Mouse (Mus musculus) hindbrain, embryonic 12.5 days (tissue): Measurements from ENCODE around the gene Hes5. TPM values are rescaled to one million over a fixed set of nuclear protein-coding genes. Genes with fewer than 3 reads are reported as not detected.

ENCODE experiments used
- ATAC-seq: fragments of 200-750 bp; cut with Nextera tagmentation; 2 replicates; pipeline ENCODE4 v1.8.0; 2017; ENCODE audit warnings: moderate TSS enrichment; ENCODE audit not compliant: low FRiP score
- H3K27ac ChIP-seq: fragments of 300-500 bp; sonication (generic); 2 replicates; pipeline ENCODE4 v1.5.1; 2016; ENCODE audit warnings: mild to moderate bottlenecking
- H3K27me3 ChIP-seq: fragments of 300-500 bp; sonication (generic); 2 replicates; pipeline ENCODE4 v1.6.1; 2016; ENCODE audit warnings: mild to moderate bottlenecking
- H3K36me3 ChIP-seq: fragments of 300-500 bp; sonication (generic); 2 replicates; pipeline ENCODE4 v1.6.1; 2016; ENCODE audit warnings: mild to moderate bottlenecking
- H3K4me1 ChIP-seq: fragments of 300-500 bp; sonication (generic); 2 replicates; pipeline ENCODE4 v1.6.1; 2016
- H3K4me2 ChIP-seq: fragments of 300-500 bp; sonication (generic); replicated peaks from 2 replicates; pipeline ENCODE4 v1.6.1; 2016; ENCODE audit warnings: mild to moderate bottlenecking
- H3K4me3 ChIP-seq: fragments of 300-500 bp; sonication (generic); 2 replicates; pipeline ENCODE4 v1.5.1; 2016; ENCODE audit warnings: mild to moderate bottlenecking
- H3K9ac ChIP-seq: fragments of 300-500 bp; sonication (generic); 2 replicates; pipeline ENCODE4 v1.6.1; 2016; ENCODE audit warnings: mild to moderate bottlenecking, moderate library complexity
- H3K9me3 ChIP-seq: fragments of 300-500 bp; sonication (generic); replicated peaks from 2 replicates; pipeline ENCODE4 v1.6.1; 2016; ENCODE audit warnings: mild to moderate bottlenecking
- WGBS: fragments of 180-500 bp; shearing (Covaris S2); methylation state at CpG from one replicate; pipeline ENCODE4 v1.1.7; 2016; 5-methylcytosine and 5-hydroxymethylcytosine counted together
- polyA plus RNA-seq: library from polyadenylated mRNA; unstranded; fragments of >200 nt; fragmentation: Nextera tagmentation; extraction: Ambion mirVana; gene quantifications from 2 replicates; pipeline ENCODE4 v1.2.1, GENCODE M21; 2016

The Hes5 gene
- polyA plus RNA-seq, 1 experiment from 2014 or later, result 329 TPM

DNA sequence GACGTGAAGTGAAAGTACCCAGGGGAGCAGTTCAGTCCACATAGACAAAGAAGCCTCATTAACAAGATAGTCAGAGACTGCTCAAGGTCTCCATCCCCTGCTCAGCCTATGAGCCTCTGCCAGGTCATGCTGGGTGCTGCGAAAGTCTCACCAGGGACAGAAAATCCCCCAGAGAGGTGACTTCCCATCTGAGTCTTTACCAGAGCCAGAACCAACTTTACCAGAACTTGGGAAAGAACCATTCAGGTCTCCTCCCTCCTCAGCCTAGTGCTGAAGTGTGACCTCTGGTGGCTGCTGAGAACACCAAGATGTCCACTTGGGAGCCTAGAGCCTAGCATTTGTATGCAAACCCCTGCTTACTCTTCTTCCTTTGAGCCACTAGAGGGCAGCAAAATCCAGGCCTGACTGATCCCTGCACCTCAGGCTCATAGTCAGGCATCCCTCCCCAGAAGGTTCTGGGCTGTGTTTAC is 16.6 kb upstream of the Hes5 start:
- Histone ChIP-seq H3K4me2 (no peak overlapping the region), H3K27me3 (peaks cover 12% of the 10 kb centered on the region), H3K36me3 (no peaks in the 10 kb centered on the region), H3K27ac (no peak overlapping the region), H3K9me3 (no peaks in the 10 kb centered on the region), H3K9ac (no peak overlapping the region), H3K4me3 (no peak overlapping the region), H3K4me1 (peaks cover 37% of the 10 kb centered on the region)
- ATAC-seq, result peak; percentile 57
- WGBS, result 19% methylated on average over 2 of the region's 2 CpGs

DNA sequence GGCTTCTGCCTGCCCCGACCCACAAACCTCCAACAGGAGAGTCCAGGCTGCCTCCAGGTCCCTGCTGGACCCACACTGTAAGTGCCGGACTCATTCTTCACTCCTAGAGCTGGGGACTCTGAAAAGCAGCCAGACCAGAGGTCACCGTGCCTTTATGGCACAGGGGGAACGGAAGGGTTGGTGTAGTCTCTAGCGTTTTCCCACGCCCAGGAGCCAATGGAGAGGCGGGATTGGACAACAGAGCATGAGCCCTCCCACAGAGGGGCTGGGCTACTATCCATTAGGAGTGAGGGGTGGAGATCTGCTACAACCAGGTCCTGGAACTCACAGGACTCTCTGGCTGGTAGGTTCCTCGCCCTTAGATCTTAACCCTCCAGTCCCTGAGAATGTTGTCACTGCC is 14.4 kb upstream of the Hes5 start:
- ATAC-seq, result peak; percentile 69
- peaks cover 48% of the 10 kb centered on the region for H3K4me1 ChIP-seq
- H3K9me3 ChIP-seq, result no peaks in the 10 kb centered on the region
- peaks cover 27% of the 10 kb centered on the region for H3K27me3 ChIP-seq
- H3K9ac ChIP-seq, result peak overlapping the region; percentile 49; the same call in 1 of the 2 replicates
- peak overlapping the region; percentile 69 for H3K27ac ChIP-seq
- H3K4me2 ChIP-seq, result peak overlapping the region; percentile 57
- 1% methylated on average over 8 of the region's 8 CpGs for WGBS
- no peaks in the 10 kb centered on the region for H3K36me3 ChIP-seq
- peak overlapping the region; percentile 27 for H3K4me3 ChIP-seq

DNA sequence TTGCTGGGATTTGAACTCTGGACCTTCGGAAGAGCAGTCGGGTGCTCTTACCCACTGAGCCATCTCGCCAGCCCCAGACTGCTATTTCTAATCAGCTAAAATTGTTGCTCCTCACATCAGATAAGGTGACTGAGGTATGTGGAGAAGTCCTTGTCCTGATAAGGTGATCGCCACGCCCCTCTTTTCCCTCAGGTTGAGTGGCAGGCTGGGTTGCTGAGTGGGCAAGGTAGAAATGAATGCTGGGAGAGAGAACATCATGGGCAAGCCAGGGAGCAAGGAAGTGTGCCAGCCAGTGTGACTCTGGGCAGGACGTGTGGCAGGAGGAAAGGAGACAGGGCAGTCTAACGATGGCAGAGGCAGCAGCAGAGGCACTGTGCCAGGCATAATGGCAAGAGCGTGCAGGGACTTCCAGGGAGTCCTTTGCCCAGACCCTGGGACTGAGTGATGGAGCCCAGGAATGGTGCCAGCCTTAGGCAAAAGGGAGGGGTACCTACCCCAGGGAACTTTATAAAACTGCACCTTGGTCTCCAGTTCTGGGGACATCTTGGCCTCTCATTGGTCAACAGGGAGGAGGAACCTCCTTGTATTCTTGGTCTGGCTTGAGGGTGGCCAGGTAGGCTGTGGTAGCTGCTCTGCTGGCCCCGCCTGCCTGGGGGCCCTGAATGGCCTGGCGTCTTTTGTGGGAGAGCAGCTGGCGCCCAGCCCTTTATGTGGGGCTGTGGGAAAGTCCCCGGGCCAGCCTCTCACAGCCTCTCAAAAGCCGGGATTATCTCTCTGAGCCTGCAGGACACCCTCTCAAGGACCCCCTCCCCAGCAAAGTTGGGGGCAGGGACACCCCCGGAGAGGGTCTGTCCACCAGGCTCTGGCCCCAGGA is 12.4 kb upstream of the Hes5 start:
- Histone ChIP-seq H3K27me3 (peaks cover 44% of the 10 kb centered on the region), H3K9me3 (no peaks in the 10 kb centered on the region), H3K4me1 (peaks cover 60% of the 10 kb centered on the region), H3K4me2 (peak overlapping the region; percentile 26; the same call in 1 of the 2 replicates), H3K36me3 (no peaks in the 10 kb centered on the region), H3K27ac (peak overlapping the region; percentile 82), H3K9ac (no peak overlapping the region), H3K4me3 (no peak overlapping the region)
- 41% methylated on average over 14 of the region's 14 CpGs for WGBS
- peak; percentile 63 for ATAC-seq

DNA sequence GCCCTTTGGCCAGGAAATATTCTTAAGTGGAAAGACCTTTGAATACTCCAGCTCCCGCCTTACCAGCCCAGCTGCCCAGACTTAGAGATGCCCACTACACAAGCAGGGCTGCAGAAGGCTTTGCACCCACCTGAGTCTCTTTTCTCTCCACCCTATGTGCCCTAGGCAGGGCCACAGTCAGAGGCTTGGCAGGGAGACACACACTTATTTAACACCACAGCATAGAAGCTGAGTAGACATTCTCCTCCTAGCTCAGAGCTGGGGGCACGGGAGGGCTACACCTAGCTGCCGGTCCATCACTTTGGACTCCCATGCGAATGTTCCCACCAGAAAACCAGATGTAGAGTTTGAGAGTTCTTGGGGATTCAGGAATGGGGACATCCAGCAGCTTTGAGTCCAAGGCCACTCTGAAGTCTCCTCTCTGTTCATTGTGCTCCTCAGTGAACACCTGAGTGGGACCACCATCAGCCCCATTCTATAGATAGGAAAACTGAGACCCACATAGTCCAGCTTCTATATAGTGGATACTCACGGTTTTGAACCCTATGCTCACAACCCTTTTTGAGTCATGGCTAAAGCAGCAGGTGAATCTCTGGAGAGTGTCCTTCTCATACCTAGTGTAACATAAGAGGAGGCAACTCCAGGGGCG is 11.7 kb upstream of the Hes5 start:
- ATAC-seq, result no peak
- Histone ChIP-seq H3K27me3 (peaks cover 45% of the 10 kb centered on the region), H3K9ac (no peak overlapping the region), H3K9me3 (no peaks in the 10 kb centered on the region), H3K36me3 (no peaks in the 10 kb centered on the region), H3K4me2 (peak overlapping the region; percentile 26), H3K4me3 (no peak overlapping the region), H3K4me1 (peaks cover 61% of the 10 kb centered on the region), H3K27ac (peak overlapping the region; percentile 82)
- WGBS, result 45% methylated on average over 6 of the region's 6 CpGs

DNA sequence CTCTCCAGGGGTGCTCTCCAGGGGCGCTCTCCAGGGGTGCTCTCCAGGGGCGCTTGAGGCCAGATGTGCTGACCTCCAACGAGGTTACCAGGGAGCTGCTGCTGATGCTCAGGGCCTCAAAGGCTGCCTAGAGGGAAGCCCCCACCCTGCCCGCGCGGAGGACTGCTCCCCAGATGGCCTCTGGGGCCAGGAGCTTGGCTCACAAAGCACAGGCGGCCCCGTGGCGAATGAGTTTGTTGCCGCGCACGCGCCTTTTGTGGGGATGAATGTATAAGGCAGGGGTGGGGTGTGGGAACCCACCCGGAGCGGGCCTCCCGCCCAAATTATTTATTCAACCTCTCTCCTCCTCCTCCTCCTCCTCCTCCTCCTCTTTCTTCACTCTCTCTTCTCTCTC is 11.1 kb upstream of the Hes5 start:
- 7% methylated on average over 15 of the region's 16 CpGs for WGBS
- Histone ChIP-seq H3K4me1 (peaks cover 61% of the 10 kb centered on the region), H3K9me3 (no peaks in the 10 kb centered on the region), H3K4me2 (peak overlapping the region; percentile 17), H3K9ac (no peak overlapping the region), H3K27me3 (peaks cover 50% of the 10 kb centered on the region), H3K27ac (peak overlapping the region; percentile 82), H3K36me3 (no peaks in the 10 kb centered on the region), H3K4me3 (no peak overlapping the region; the same call in 1 of the 2 replicates)
- ATAC-seq, result peak; percentile 5

DNA sequence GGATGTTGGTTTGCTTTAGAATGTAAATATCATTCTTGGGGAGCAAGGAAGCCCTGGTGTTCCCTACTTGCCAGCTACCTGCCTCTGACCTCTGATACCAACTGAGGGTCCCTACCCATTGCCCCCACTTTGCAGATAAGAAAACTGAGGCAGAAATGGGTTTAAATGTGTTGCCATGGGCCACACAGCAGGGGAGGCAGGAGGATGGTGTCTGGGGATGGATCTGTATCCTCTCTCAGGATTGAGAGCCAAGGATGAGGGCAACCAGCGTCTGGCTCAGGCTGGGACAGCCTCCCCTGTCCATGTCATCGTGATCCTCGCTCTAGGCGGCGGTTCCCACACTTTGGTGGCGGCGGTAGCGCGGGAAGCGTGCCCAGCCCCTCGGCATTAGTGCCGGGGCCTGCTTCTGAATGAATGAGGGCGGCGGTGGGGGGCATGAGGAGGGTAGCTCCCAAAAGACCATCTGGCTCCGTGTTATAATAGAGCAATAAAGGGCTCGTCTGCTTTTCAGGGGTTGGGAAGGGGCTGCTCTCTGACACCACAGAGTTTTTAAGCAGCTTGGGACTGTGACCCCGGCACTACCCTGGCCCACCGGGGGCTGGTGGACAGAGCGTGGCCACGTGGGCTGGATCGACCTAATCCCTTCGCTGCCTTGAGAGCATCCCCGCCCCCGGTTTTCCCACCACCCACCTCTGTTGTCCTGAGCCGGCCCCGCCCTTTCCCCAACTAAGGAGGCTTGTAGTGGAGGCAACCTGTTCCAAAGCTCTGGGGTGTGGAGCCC is 8.1 kb upstream of the Hes5 start:
- H3K27ac ChIP-seq, result peak overlapping the region; percentile 57; the same call in 1 of the 2 replicates
- peaks cover 72% of the 10 kb centered on the region for H3K27me3 ChIP-seq
- no peaks in the 10 kb centered on the region for H3K9me3 ChIP-seq
- no peak overlapping the region for H3K9ac ChIP-seq
- peaks cover 53% of the 10 kb centered on the region for H3K4me1 ChIP-seq
- H3K4me2 ChIP-seq, result peak overlapping the region; percentile 26
- WGBS, result 2% methylated on average over 26 of the region's 26 CpGs
- peak; percentile 73 for ATAC-seq
- no peaks in the 10 kb centered on the region for H3K36me3 ChIP-seq
- H3K4me3 ChIP-seq, result no peak overlapping the region

DNA sequence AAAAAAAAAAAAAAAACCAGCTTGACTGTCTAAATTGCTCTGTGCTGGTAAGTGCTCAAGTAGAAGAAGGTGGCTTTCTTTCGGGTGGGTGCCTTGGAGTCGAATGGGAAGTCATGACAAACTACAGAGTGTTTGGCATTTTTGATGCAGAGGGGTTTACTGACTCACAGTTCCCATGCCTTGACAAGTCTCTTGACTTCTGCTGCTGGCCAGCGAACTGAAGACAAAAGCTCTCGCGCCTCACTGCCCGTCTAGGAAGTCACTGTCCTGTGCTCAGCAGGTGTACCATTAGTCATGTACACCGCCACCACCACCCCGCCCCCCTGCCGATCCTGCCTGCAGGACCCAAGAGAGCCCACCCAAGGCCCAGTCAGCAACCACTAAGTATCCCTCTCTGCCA is 4.1 kb upstream of the Hes5 start:
- 16% methylated on average over 9 of the region's 9 CpGs for WGBS
- no peak for ATAC-seq

DNA sequence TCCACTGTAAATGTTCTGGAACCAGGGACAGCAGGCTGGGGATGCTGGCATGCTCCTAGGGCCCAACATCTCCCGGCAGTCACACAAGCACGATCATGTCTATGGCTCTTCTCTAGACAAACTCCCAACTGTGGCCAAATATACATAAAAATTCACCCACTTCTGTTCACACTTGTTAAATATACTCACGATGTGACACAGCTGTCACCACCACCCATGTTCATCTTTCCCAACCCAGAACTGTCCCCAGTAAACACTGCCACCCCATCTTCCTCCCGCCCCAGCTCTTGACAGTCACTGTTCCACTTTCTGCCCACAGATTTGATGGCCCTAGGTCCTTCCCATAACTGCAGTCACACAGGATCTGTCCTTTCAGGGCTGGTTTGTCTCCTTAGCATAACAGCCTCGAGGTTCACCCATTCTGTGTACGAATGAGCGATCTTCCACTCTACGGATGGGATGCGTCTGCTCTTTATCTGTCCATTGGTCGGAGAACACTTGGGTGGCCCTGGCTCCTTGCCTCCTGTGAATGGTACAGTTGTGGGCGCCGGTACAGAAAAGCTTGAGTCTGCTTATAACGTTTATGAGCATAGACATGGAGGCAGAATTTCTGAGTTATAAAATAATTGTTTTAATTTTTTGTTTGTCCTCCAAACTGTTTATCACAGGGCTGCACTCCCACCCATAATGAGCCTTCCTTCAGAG is 3.3 kb upstream of the Hes5 start:
- no peaks in the 10 kb centered on the region for H3K36me3 ChIP-seq
- no peak overlapping the region for H3K4me3 ChIP-seq
- peak overlapping the region; percentile 72; the same call in 1 of the 2 replicates for H3K27ac ChIP-seq
- WGBS, result 35% methylated on average over 13 of the region's 13 CpGs
- H3K9ac ChIP-seq, result no peak overlapping the region
- peaks cover 74% of the 10 kb centered on the region for H3K27me3 ChIP-seq
- no peak for ATAC-seq
- no peaks in the 10 kb centered on the region for H3K9me3 ChIP-seq
- peaks cover 76% of the 10 kb centered on the region for H3K4me1 ChIP-seq
- H3K4me2 ChIP-seq, result peak overlapping the region; percentile 47

More for the DNA sequence above, 4.1 kb upstream of the Hes5 start:
- H3K9me3 ChIP-seq, result no peaks in the 10 kb centered on the region
- H3K4me2 ChIP-seq, result no peak overlapping the region
- H3K27me3 ChIP-seq, result peaks cover 75% of the 10 kb centered on the region
- no peak overlapping the region for H3K9ac ChIP-seq
- H3K27ac ChIP-seq, result 0 out of 2 replicates have a peak overlapping the region, but pooled peaks have one; percentile 17
- H3K36me3 ChIP-seq, result no peaks in the 10 kb centered on the region
- no peak overlapping the region for H3K4me3 ChIP-seq
- peaks cover 71% of the 10 kb centered on the region for H3K4me1 ChIP-seq

DNA sequence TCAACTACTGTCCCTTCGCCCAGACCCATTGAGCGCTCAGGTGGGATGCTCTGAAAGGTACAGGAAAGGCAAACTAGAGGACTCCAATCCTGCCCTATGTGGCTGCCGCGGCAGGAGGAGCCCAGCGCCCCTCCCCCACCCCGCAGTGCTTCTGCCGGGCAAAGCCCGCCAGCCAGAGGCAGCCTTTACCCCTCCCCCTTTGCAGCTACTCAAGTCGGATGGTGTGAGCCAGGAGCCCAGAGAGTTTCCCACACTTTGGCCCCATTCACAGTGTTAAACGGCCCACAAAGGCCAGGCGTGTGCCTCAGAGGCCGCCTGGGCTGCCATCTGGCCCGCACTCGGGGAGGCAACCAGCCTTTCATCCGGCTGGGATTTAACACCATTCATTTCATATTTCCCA is 2.6 kb upstream of the Hes5 start:
- Histone ChIP-seq H3K9ac (no peak overlapping the region), H3K36me3 (no peaks in the 10 kb centered on the region), H3K9me3 (no peaks in the 10 kb centered on the region), H3K4me2 (peak overlapping the region; percentile 47), H3K4me3 (peak overlapping the region; percentile 4; the same call in 1 of the 2 replicates), H3K27me3 (peaks cover 75% of the 10 kb centered on the region), H3K4me1 (peaks cover 76% of the 10 kb centered on the region), H3K27ac (peak overlapping the region; percentile 72)
- under 1% methylated on average over 15 of the region's 15 CpGs for WGBS
- peak; percentile 49 for ATAC-seq

DNA sequence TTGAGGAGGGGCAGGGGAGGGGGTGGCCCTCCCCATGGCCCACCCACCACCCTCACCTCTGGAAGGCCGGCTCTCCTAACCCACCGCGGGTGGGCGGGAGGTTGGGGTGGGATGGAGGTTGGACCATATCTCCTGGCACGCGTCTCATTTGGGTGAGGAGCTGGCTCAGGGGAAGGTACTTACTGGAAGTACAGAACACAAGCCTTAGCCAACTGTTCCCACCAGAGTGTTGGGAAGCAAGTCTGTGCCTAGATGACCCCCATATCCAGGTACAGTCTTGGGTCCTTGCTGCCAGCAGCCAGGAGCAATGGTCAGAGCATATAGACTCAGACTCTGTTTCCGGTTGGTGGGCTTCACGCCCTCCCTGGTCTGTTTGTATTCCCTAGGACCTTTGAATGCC is 2.1 kb upstream of the Hes5 start:
- no peaks in the 10 kb centered on the region for H3K36me3 ChIP-seq
- WGBS, result 5% methylated on average over 8 of the region's 8 CpGs
- no peak for ATAC-seq
- H3K4me2 ChIP-seq, result peak overlapping the region; percentile 47
- peaks cover 76% of the 10 kb centered on the region for H3K4me1 ChIP-seq
- peak overlapping the region; percentile 27; the same call in 1 of the 2 replicates for H3K9ac ChIP-seq
- H3K27ac ChIP-seq, result peak overlapping the region; percentile 72
- H3K27me3 ChIP-seq, result peaks cover 75% of the 10 kb centered on the region
- no peaks in the 10 kb centered on the region for H3K9me3 ChIP-seq
- H3K4me3 ChIP-seq, result no peak overlapping the region

DNA sequence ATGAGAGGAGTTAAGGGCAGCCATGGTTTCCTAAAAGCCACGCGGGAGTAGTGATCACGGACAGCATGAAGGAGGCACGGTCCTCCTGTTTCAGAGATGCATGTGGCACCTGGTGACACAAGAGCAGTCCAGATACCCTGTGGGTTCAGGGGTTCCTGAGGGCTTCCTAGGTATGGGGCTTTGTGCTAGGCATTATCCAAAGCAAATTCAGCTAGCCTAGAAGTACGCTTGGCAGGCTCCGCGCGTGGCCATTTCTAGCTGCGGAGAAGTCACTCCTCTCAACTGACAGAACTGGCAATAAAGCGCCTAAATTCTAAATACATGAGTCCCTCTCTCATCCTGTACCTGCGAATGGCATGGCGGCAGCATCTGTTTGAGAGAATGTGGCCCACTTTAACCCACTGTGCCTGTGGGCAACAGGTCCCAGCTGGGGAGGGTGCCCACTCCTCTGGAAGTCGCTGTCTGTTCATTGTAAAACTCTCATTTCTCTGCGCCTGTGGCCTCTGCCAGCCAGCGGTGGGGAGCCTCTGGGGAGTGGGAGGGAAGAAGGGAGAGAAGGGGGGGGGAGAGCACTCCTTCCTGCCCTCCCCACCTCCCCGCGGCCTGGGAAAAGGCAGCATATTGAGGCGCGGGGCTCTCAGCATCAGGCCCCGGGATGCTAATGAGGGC is 568 bp upstream of the Hes5 start:
- peaks cover 79% of the 10 kb centered on the region for H3K4me1 ChIP-seq
- H3K4me2 ChIP-seq, result peak overlapping the region; percentile 85
- peaks cover 63% of the 10 kb centered on the region for H3K27me3 ChIP-seq
- peak overlapping the region; percentile 92; the same call in 1 of the 2 replicates for H3K9ac ChIP-seq
- no peaks in the 10 kb centered on the region for H3K36me3 ChIP-seq
- H3K9me3 ChIP-seq, result no peaks in the 10 kb centered on the region
- no peak for ATAC-seq
- H3K4me3 ChIP-seq, result peak overlapping the region; percentile 79
- peak overlapping the region; percentile 97 for H3K27ac ChIP-seq
- 13% methylated on average over 15 of the region's 20 CpGs for WGBS
